Mouse (Mus musculus) small intestine, adult 2 months (tissue): Measurements from ENCODE around the gene B3gat1.

Experiments used
- CTCF ChIP-seq: fragments of 200-500 bp; IDR thresholded peaks from 2 replicates; pipeline ENCODE4 v1.5.1; 2012; ENCODE audit warnings: low read depth, mild to moderate bottlenecking, control low read depth, inconsistent platforms, low read length, moderate library complexity, mixed read lengths; ENCODE audit not compliant: insufficient replicate concordance, insufficient read length; ENCODE audit errors: extremely low read depth
- POLR2A ChIP-seq: fragments of 200-500 bp; IDR thresholded peaks from 2 replicates; pipeline ENCODE4 v1.6.1; 2012; ENCODE audit warnings: low read depth, mild to moderate bottlenecking, control low read depth, inconsistent platforms, low read length, moderate library complexity

DNA sequence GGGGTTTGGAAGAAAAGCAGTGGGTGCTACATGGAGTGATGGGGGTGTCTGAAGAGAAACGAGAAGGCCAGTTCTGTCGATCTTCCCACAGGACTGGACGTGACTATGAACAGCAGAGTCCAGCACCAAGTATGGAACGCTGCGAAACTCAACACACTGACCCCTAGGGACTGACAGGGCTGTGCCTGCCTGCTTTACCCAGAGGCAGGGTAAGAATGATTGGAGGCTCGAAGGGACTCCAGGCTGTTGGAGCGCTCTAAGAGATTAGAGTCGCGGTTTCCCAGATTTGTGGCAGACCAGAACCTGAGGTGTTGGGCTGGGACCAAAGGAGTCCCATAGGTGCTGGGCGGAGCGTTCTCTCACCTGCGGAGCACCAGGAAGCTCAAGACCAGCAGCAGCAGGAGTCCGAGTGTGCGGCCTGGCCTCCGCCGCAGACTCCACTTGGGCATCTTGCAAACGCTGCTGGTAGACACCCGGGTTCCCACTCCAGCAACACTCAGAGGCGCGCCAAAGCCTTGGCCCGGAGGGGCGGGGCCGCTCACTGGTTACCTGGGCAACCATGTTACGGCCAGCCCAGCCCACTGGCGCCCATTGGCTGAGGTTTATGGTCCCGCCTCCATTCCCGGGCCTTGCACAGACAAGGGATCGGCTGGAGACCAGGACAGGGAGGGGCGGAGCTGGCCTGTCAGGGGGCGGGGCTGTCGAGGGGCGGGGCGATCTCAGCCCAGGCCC lies 72.6 kb downstream of the B3gat1 start, which contains the start of gene Glb1l2:
- TF ChIP-seq CTCF: no peak
- no peak for TF ChIP-seq POLR2A
